Mouse (Mus musculus): Measurements from ENCODE around the gene Napepld. TPM values are rescaled to one million over a fixed set of nuclear protein-coding genes. Genes with fewer than 3 reads are reported as not detected.
A peak's percentile ranks its signal among the peaks of the same experiment; 100 is the strongest.
"Not testable (repeated sequence)": the region's sequence is repeated elsewhere in the genome, so short reads cannot be mapped to it uniquely, and the experiment has no call there.

Gene Napepld
- polyA plus RNA-seq, 1 experiment from 2014 or later, result 2.6 TPM

- no peak for ATAC-seq
- 7% methylated on average over 10 of the region's 10 CpGs for WGBS
- peak overlapping the region; percentile 67 for H3K4me2 ChIP-seq (ENCODE audit: low read length)
- no peaks in the 10 kb centered on the region for H3K27me3 ChIP-seq (ENCODE audit: control insufficient read depth, insufficient read depth, low read depth, low read length)
- H3K9me3 ChIP-seq (replicated peaks; ENCODE audit: control insufficient read depth, low read length, poor library complexity, severe bottlenecking), result no peaks in the 10 kb centered on the region
- peaks cover 5% of the 10 kb centered on the region for H3K4me1 ChIP-seq (ENCODE audit: control insufficient read depth, insufficient read depth, low read length)
- H3K9ac ChIP-seq (ENCODE audit: low read depth, low read length), result peak overlapping the region; percentile 10; the same call in 1 of the 2 replicates
- H3K27ac ChIP-seq (ENCODE audit: low read length), result no peak overlapping the region
- no peaks in the 10 kb centered on the region for H3K36me3 ChIP-seq (ENCODE audit: control insufficient read depth, insufficient read depth, low read length)
- H3K4me3 ChIP-seq (ENCODE audit: low read depth, low read length), result peak overlapping the region; percentile 76
Observed at GRCm38 (mm10) chr5:21700272-21700821, 849 bp downstream of the Napepld start.

GRCm38 (mm10) chr5:21699555-21699954 is 1.6 kb downstream of the Napepld start:
- not testable (repeated sequence) for H3K27me3 ChIP-seq (ENCODE audit: control insufficient read depth, insufficient read depth, low read depth, low read length); H3K4me3 ChIP-seq (ENCODE audit: low read depth, low read length); ATAC-seq; H3K27ac ChIP-seq (ENCODE audit: low read length); H3K4me2 ChIP-seq (ENCODE audit: low read length); H3K36me3 ChIP-seq (ENCODE audit: control insufficient read depth, insufficient read depth, low read length); H3K9ac ChIP-seq (ENCODE audit: low read depth, low read length); H3K9me3 ChIP-seq (replicated peaks; ENCODE audit: control insufficient read depth, low read length, poor library complexity, severe bottlenecking); H3K4me1 ChIP-seq (ENCODE audit: control insufficient read depth, insufficient read depth, low read length)
- 89% methylated on average over 3 of the region's 3 CpGs for WGBS

GRCm38 (mm10) chr5:21694854-21695490 is 6.2 kb downstream of the Napepld start:
- Histone ChIP-seq H3K36me3 (ENCODE audit: control insufficient read depth, insufficient read depth, low read length) (no peaks in the 10 kb centered on the region), H3K9me3 (replicated peaks; ENCODE audit: control insufficient read depth, low read length, poor library complexity, severe bottlenecking) (no peaks in the 10 kb centered on the region), H3K4me1 (ENCODE audit: control insufficient read depth, insufficient read depth, low read length) (peaks cover 2% of the 10 kb centered on the region; the same call in 1 of the 2 replicates), H3K27ac (ENCODE audit: low read length) (no peak overlapping the region), H3K4me3 (ENCODE audit: low read depth, low read length) (no peak overlapping the region), H3K9ac (ENCODE audit: low read depth, low read length) (no peak overlapping the region), H3K4me2 (ENCODE audit: low read length) (no peak overlapping the region), H3K27me3 (ENCODE audit: control insufficient read depth, insufficient read depth, low read depth, low read length) (no peaks in the 10 kb centered on the region)
- ATAC-seq, result no peak
- WGBS, result 90% methylated on average over 3 of the region's 3 CpGs

- 90% methylated on average over 3 of the region's 3 CpGs for WGBS
- Histone ChIP-seq H3K4me1 (ENCODE audit: control insufficient read depth, insufficient read depth, low read length) (no peaks in the 10 kb centered on the region), H3K4me3 (ENCODE audit: low read depth, low read length) (no peak overlapping the region), H3K27ac (ENCODE audit: low read length) (no peak overlapping the region), H3K36me3 (ENCODE audit: control insufficient read depth, insufficient read depth, low read length) (no peaks in the 10 kb centered on the region), H3K27me3 (ENCODE audit: control insufficient read depth, insufficient read depth, low read depth, low read length) (no peaks in the 10 kb centered on the region), H3K4me2 (ENCODE audit: low read length) (no peak overlapping the region), H3K9me3 (replicated peaks; ENCODE audit: control insufficient read depth, low read length, poor library complexity, severe bottlenecking) (no peaks in the 10 kb centered on the region), H3K9ac (ENCODE audit: low read depth, low read length) (no peak overlapping the region)
- no peak for ATAC-seq
Observed at GRCm38 (mm10) chr5:21693372-21693870, 7.8 kb downstream of the Napepld start.

- no peaks in the 10 kb centered on the region for H3K36me3 ChIP-seq (ENCODE audit: control insufficient read depth, insufficient read depth, low read length)
- no peaks in the 10 kb centered on the region for H3K4me1 ChIP-seq (ENCODE audit: control insufficient read depth, insufficient read depth, low read length)
- 94% methylated on average over 5 of the region's 5 CpGs for WGBS
- ATAC-seq, result no peak
- no peak overlapping the region for H3K4me3 ChIP-seq (ENCODE audit: low read depth, low read length)
- H3K4me2 ChIP-seq (ENCODE audit: low read length), result no peak overlapping the region
- no peak overlapping the region for H3K27ac ChIP-seq (ENCODE audit: low read length)
- no peaks in the 10 kb centered on the region for H3K9me3 ChIP-seq (replicated peaks; ENCODE audit: control insufficient read depth, low read length, poor library complexity, severe bottlenecking)
- no peak overlapping the region for H3K9ac ChIP-seq (ENCODE audit: low read depth, low read length)
- no peaks in the 10 kb centered on the region for H3K27me3 ChIP-seq (ENCODE audit: control insufficient read depth, insufficient read depth, low read depth, low read length)
Observed at GRCm38 (mm10) chr5:21692230-21692629, 9.0 kb downstream of the Napepld start.

GRCm38 (mm10) chr5:21687042-21687441 is 14.2 kb downstream of the Napepld start:
- Histone ChIP-seq H3K4me3 (ENCODE audit: low read depth, low read length) (no peak overlapping the region), H3K4me1 (ENCODE audit: control insufficient read depth, insufficient read depth, low read length) (no peaks in the 10 kb centered on the region), H3K27ac (ENCODE audit: low read length) (no peak overlapping the region; the same call in 1 of the 2 replicates), H3K9ac (ENCODE audit: low read depth, low read length) (no peak overlapping the region), H3K9me3 (replicated peaks; ENCODE audit: control insufficient read depth, low read length, poor library complexity, severe bottlenecking) (0 out of 2 replicates have a peak, but pooled peaks cover 4% of the 10 kb centered on the region), H3K27me3 (ENCODE audit: control insufficient read depth, insufficient read depth, low read depth, low read length) (no peaks in the 10 kb centered on the region), H3K4me2 (ENCODE audit: low read length) (no peak overlapping the region), H3K36me3 (ENCODE audit: control insufficient read depth, insufficient read depth, low read length) (no peaks in the 10 kb centered on the region)
- 57% methylated on average over 4 of the region's 4 CpGs for WGBS
- no peak for ATAC-seq

- Histone ChIP-seq H3K4me2 (ENCODE audit: low read length) (no peak overlapping the region), H3K27ac (ENCODE audit: low read length) (no peak overlapping the region), H3K9ac (ENCODE audit: low read depth, low read length) (no peak overlapping the region), H3K4me3 (ENCODE audit: low read depth, low read length) (no peak overlapping the region), H3K27me3 (ENCODE audit: control insufficient read depth, insufficient read depth, low read depth, low read length) (no peaks in the 10 kb centered on the region), H3K4me1 (ENCODE audit: control insufficient read depth, insufficient read depth, low read length) (no peaks in the 10 kb centered on the region), H3K9me3 (replicated peaks; ENCODE audit: control insufficient read depth, low read length, poor library complexity, severe bottlenecking) (0 out of 2 replicates have a peak, but pooled peaks cover 4% of the 10 kb centered on the region), H3K36me3 (ENCODE audit: control insufficient read depth, insufficient read depth, low read length) (no peaks in the 10 kb centered on the region)
- 70% methylated on average over 10 of the region's 10 CpGs for WGBS
- ATAC-seq, result no peak
Observed at GRCm38 (mm10) chr5:21685001-21685400, 16.2 kb downstream of the Napepld start.

- Histone ChIP-seq H3K4me3 (ENCODE audit: low read depth, low read length) (no peak overlapping the region), H3K27ac (ENCODE audit: low read length) (no peak overlapping the region), H3K4me2 (ENCODE audit: low read length) (no peak overlapping the region), H3K9ac (ENCODE audit: low read depth, low read length) (no peak overlapping the region), H3K27me3 (ENCODE audit: control insufficient read depth, insufficient read depth, low read depth, low read length) (no peaks in the 10 kb centered on the region), H3K36me3 (ENCODE audit: control insufficient read depth, insufficient read depth, low read length) (no peaks in the 10 kb centered on the region), H3K4me1 (ENCODE audit: control insufficient read depth, insufficient read depth, low read length) (no peaks in the 10 kb centered on the region), H3K9me3 (replicated peaks; ENCODE audit: control insufficient read depth, low read length, poor library complexity, severe bottlenecking) (0 out of 2 replicates have a peak, but pooled peaks cover 4% of the 10 kb centered on the region)
- no peak for ATAC-seq
- 95% methylated on average over 9 of the region's 9 CpGs for WGBS
Observed at GRCm38 (mm10) chr5:21683811-21684210, 17.4 kb downstream of the Napepld start.

GRCm38 (mm10) chr5:21680940-21681339 is 20.3 kb downstream of the Napepld start:
- 0 out of 2 replicates have a peak, but pooled peaks cover 4% of the 10 kb centered on the region for H3K9me3 ChIP-seq (replicated peaks; ENCODE audit: control insufficient read depth, low read length, poor library complexity, severe bottlenecking)
- no peak overlapping the region for H3K27ac ChIP-seq (ENCODE audit: low read length)
- 80% methylated on average over 5 of the region's 5 CpGs for WGBS
- H3K9ac ChIP-seq (ENCODE audit: low read depth, low read length), result no peak overlapping the region
- no peak overlapping the region for H3K4me3 ChIP-seq (ENCODE audit: low read depth, low read length)
- no peak for ATAC-seq
- H3K4me1 ChIP-seq (ENCODE audit: control insufficient read depth, insufficient read depth, low read length), result no peaks in the 10 kb centered on the region
- H3K27me3 ChIP-seq (ENCODE audit: control insufficient read depth, insufficient read depth, low read depth, low read length), result no peaks in the 10 kb centered on the region
- H3K36me3 ChIP-seq (ENCODE audit: control insufficient read depth, insufficient read depth, low read length), result no peaks in the 10 kb centered on the region
- H3K4me2 ChIP-seq (ENCODE audit: low read length), result no peak overlapping the region

Data from midbrain, embryonic 16.5 days (tissue).